Mouse (Mus musculus) kidney, adult 8-10 months (tissue): Measurements from ENCODE around the gene Arhgap10.

Source experiments
- DNase-seq, 2 experiments: peaks; one replicate each; pipeline ENCODE4 v3.0.0; 2022

The Arhgap10 gene

GRCm38 (mm10) chr8:77384080-77384479, 133.7 kb downstream of the Arhgap10 start:
- no peak for DNase-seq

DNA sequence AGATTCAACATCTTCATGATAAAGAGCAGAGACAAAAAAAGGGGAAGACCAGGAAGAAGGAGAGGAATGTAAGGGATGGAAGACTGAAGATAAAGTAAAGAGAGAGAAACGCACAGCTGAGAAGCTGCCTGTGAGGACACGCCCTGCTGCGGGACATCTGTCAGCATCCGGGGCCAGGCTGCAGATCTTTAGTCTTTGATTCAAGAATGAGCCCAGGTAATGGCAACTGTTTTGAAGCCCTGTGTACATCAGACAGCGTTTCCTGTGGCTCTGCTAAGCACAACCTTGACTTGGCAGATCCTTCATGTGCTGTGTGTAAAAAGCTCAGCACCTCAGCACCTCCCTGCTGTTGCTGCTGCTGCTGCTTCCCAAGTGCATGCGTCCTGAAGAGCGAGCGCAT, 134.1 kb downstream of the Arhgap10 start:
- no peak for DNase-seq

DNA sequence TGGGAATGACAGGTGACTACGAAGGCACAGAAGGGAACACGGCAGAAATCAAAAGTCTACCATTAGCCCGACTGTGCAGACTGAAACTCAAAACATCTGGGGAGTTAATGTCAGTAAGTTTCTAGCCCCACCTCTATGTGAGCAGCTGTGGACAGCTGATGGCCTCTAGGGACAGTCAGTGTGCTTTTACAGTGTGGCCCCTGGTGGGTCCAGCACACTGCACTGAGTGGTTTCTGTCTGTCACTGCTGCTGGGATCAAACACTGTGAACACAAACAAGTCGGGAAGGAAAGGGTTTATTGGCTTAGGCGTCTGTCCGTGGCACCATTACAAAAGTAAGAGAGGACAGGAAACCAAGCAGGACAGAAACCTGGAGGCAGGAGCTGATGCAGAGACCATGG, 136.9 kb downstream of the Arhgap10 start:
- no peak for DNase-seq

- no peak for DNase-seq
Measured at GRCm38 (mm10) chr8:77379300-77379699, 138.5 kb downstream of the Arhgap10 start.

DNA sequence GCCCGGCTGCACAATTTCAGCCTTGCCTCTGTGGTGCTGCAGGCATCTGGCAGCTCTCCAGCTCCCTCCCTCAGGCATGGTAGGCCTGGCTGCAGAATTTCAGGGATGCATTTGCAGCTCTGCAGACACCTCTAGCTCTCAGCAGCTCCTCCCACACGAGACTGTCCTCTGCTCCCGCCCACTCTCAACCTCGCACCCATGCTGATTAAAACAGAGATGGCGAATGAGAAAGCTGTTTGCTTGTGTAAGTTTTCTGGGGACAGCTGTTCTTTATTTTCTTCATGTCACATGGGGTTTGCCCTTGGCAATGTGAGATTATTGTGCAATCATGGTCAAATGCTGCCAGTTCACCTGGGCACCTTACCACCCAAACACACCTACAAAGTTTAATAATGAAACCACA, 141.3 kb downstream of the Arhgap10 start:
- peak; percentile 18 to 33 for DNase-seq

DNA sequence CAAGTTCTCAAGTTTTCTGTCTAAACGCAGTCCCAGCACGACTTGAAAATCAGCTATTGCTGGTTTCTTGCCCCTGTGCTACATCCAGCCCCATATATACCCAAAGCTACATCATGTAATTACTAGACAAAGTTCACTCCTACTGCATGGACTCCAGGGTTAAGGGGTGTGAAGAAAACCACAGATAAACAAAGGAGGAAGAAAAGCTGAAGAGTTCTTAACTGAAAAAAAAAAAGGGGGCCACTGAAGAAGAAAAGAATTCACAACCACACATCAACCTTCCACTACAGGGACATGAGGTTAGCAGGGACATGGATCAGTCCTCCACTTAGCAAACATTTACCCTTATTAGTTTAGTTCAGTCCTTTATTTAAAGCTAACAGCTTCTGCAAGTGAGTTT, 141.8 kb downstream of the Arhgap10 start:
- DNase-seq = no peak

GRCm38 (mm10) chr8:77371006-77371405, 146.7 kb downstream of the Arhgap10 start:
- no peak for DNase-seq

DNA sequence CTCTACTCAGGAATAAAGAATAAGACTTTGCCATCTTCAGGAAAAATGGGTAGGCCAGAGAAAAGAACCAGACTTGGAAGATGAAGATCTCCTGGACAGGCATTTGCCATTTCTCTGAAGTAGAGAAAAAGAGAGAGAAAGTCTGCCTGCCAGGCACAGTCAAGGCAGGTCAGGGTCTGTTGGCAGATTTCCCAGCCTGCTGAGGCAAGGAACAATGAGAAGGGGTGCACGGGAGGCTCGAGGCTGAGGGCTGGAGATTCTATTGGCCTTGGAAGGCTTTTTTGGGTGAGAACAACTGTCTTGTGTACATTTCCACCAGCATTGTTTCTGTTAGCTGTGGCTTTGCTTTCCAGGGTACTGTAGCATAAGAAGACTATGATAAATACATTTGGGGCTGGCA, 147.4 kb downstream of the Arhgap10 start:
- DNase-seq = peak; percentile 26 to 35

- peak; percentile 35 to 44 for DNase-seq
Measured at GRCm38 (mm10) chr8:77369671-77370070, 148.1 kb downstream of the Arhgap10 start.

DNA sequence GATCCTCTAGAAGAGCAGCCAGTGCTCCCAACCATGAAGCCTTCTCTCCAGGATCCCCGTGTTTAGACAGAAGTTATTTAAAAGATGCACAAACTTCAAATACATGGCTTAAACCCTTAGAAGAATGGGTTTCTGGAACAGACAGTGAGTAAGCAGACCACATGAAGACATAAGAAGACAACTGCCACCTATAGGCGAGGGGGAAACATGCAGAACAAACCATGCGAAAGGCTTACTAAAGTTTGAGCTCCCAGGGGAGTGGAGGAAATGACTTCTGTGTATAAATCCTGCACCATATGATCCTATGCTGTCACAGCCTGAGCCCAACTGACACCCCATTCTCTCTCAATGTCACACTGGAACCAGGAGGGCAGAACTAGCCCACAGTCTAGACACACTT, 150.7 kb downstream of the Arhgap10 start:
- peak in 1 of 2 experiments; percentile 22 for DNase-seq

- DNase-seq = no peak
Measured at GRCm38 (mm10) chr8:77366446-77366845, 151.3 kb downstream of the Arhgap10 start.

DNA sequence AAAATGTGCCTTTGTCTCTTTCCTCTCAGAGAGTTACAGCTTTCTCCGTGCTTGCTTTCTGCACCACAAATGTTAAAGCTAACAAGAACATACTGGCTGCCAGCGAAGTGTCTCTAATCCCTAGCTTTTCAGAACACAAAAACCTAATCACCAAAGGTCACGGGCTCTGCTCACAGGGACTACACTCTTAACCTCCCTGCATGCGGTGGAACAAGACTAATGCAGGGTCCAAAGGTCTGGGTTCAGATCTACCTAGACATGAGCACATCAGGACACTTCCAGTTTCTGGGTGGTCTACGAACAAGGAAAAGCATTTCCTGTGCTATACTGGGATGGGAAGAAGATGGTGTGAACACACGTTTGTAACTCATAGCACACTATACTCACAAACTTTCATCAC, 151.8 kb downstream of the Arhgap10 start:
- peak in 1 of 2 experiments; percentile 39 for DNase-seq

DNA sequence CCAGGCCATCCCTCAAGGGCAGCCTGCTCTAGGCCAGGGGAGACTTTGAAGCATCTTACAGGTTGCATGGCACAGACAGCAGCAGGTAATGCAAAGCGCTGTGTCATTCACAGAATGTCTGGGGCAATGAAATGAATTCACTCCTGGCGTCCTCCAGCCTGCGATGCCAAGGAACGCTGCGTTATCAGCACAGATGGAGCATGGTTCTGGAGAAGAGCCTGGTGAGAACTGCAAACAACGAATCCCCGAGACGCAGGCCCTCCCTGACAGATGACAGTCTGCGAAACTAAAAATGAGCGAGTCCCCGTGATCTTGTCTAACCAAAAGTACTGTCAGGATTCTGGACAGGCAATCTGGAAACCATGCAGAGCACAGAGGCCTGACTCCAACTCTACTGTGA, 153.3 kb downstream of the Arhgap10 start:
- DNase-seq = no peak

DNA sequence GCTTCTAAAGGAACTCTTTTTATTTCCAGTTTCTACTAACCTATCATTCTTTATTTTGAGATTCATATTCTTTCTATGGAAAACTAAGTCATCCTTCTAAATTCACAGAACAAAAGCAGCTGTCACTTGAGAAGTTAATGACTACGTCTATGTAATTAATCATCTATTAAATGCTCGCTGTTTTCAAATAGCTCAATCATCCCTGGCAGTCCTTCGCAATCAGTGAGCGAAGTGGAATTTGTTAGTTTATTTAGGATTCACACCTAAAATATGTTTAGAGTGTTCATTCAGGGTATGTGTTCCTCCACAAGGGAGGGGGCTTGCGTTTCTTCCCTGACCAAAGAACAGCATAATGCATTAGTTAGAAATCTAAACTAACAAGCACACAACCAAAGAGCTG, 156.9 kb downstream of the Arhgap10 start:
- no peak for DNase-seq

DNA sequence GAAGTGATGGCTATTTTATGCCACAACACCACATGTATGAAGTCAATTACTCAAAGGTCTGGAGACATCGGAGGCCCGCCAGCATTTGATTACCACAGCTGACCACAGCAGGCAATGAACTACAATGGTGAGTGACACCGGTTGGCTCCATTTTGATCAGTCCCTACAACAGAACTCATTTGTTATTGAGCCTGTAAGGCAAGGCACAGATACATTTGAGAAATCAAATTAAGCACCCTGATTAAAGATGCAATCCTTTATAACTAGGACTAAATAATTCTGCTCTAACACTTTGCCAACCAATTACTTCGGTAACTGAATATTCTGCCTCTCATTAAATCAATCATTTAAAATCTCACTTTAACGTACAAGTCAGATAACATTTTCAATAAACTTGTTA, 157.3 kb downstream of the Arhgap10 start:
- DNase-seq = no peak

DNA sequence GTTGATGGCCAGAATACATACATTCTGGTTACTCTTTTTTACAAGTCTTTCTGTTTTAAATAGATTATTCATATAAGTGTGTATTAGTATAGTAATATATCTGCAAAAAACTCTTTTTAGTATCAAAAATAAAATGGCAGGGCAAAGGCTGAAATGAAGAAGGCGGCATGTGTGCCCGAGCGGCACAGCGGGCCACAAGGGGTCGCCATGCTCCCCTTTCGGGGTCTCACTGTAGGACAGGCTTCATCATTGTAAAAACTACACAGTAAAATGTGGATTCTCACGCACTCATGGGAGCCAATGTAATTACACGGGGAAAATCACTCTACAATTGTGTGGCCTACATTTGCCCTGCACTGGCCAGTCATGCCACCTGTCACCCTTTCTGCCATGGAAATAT, 160.6 kb downstream of the Arhgap10 start:
- no peak for DNase-seq

GRCm38 (mm10) chr8:77355344-77355743, 162.4 kb downstream of the Arhgap10 start:
- no peak for DNase-seq

DNA sequence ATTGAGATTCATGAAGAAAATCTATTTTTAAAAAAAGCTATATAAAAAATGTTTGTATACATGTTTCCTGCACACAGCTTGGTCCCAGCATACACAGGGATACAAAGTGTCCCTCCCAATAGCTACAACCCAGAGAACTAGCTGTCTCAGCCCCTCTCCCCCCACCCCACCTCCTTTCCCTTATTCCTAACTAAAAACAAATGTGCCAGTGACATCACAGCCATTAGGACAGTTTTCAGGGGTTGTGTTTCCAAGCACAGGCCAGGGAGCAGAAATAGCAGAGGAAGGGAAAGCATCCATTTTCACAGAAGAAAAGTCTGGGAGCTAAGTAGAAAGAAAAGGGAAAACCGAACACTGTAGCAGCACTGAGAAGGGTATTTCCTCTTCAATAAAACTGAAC, 163.6 kb downstream of the Arhgap10 start:
- DNase-seq = no peak

- DNase-seq = no peak
Measured at GRCm38 (mm10) chr8:77351177-77351860, 166.4 kb downstream of the Arhgap10 start.

- DNase-seq = no peak
Measured at GRCm38 (mm10) chr8:77350121-77350777, 167.5 kb downstream of the Arhgap10 start.

DNA sequence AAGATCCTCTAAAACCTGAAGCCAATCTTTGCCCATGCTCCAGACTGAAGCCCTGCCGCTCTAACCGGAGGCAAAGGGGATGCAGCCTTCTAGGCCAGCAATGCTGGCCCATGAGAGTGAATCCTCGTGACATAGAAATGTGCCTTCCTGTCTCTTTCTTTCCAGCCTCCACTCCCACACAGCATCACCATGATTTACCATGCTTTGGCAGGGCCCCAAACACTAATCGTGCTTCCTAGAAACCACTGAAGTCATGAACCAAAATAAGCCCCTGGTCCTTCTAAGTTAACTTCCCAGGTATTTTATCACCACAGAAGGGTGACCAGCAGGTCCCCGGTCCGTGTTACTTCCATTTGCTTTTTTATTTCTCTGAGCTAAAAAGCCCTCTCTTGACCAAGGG, 173.8 kb downstream of the Arhgap10 start:
- peak in 1 of 2 experiments; percentile 23 for DNase-seq

DNA sequence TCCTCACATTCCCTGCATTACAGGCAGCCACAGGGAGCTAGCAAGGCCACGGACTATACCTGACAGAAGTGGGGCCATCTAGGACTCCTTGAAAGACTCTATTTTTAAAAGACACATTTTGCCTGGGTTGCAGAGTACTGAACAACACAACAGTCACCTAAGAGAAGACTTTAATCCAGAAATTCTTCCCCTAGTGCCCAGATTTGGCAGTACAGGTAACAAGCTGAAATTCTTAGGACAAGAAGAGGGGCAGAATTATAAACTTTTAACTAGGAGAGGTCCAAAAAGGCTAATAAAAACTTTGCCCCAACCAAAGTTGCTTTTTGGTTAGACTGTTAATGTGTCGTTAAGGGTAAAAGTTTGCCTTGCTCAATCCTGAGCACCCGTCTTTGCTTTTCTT, 174.4 kb downstream of the Arhgap10 start:
- no peak for DNase-seq

DNA sequence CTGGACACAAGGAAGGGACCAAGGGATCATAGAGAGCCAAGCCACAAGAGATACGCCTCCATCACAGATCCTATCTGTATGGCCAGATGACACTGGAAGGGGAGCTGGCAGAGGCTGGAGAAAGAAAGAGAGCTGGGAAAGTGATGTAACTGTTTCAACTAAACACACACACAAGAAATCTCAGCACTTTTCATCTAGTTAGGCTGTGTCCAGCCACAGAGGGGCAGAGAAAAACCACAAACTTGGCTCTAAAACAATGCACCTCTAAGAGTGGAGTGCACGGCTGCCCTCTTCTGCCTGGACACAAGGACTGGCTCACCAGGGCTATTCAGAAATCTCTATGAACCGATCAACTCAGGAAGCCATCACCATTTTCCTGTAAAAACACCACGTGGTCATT, 175.6 kb downstream of the Arhgap10 start:
- DNase-seq = no peak

GRCm38 (mm10) chr8:77341329-77341728, 176.4 kb downstream of the Arhgap10 start:
- no peak for DNase-seq
